Mouse (Mus musculus) heart, embryonic 11.5 days (tissue): ENCODE measurements around the gene Tmem266. TPM values are rescaled to one million over a fixed set of nuclear protein-coding genes. Genes with fewer than 3 reads are reported as not detected.

Experiments used
- ATAC-seq: fragments of 200-750 bp; cut with Nextera tagmentation; replicated peaks from 2 replicates; pipeline ENCODE4 v1.8.0; 2017; ENCODE audit warnings: moderate library complexity; ENCODE audit not compliant: insufficient number of reproducible peaks, low FRiP score, low TSS enrichment
- H3K27ac ChIP-seq: fragments of 300-500 bp; sonication (generic); 2 replicates; pipeline ENCODE4 v1.5.1; 2014; ENCODE audit warnings: mild to moderate bottlenecking, low read depth, low read length
- H3K27me3 ChIP-seq: fragments of 300-500 bp; sonication (generic); 2 replicates; pipeline ENCODE4 v1.6.1; 2014; ENCODE audit warnings: mild to moderate bottlenecking, low read length, mixed read lengths; ENCODE audit not compliant: control insufficient read depth, insufficient read depth
- H3K36me3 ChIP-seq: fragments of 300-500 bp; sonication (generic); 2 replicates; pipeline ENCODE4 v1.6.1; 2014; ENCODE audit warnings: mild to moderate bottlenecking, low read length, moderate library complexity, mixed read lengths; ENCODE audit not compliant: control insufficient read depth, insufficient read depth
- H3K4me1 ChIP-seq: fragments of 300-500 bp; sonication (generic); 2 replicates; pipeline ENCODE4 v1.6.1; 2014; ENCODE audit warnings: low read length; ENCODE audit not compliant: control insufficient read depth, insufficient read depth
- H3K4me2 ChIP-seq: fragments of 300-500 bp; sonication (generic); 2 replicates; pipeline ENCODE4 v1.6.1; 2014; ENCODE audit warnings: mild to moderate bottlenecking, moderate library complexity
- H3K4me3 ChIP-seq: fragments of 300-500 bp; sonication (generic); 2 replicates; pipeline ENCODE4 v1.5.1; 2014; ENCODE audit warnings: low read depth, low read length
- H3K9ac ChIP-seq: fragments of 300-500 bp; sonication (generic); 2 replicates; pipeline ENCODE4 v1.6.1; 2014; ENCODE audit warnings: mild to moderate bottlenecking, low read depth, low read length, moderate library complexity
- H3K9me3 ChIP-seq: fragments of 300-500 bp; sonication (generic); replicated peaks from 2 replicates; pipeline ENCODE4 v1.6.1; 2016; ENCODE audit warnings: low read length; ENCODE audit not compliant: control insufficient read depth
- WGBS: fragments of 180-500 bp; shearing (Covaris S2); extraction: QIAGEN DNeasy Blood & Tissue Kit; methylation state at CpG from one replicate; pipeline ENCODE4 v1.1.7; 2014; ENCODE audit not compliant: insufficient replicate concordance; 5-methylcytosine and 5-hydroxymethylcytosine counted together
- polyA plus RNA-seq: library from polyadenylated mRNA; unstranded; fragments of >200 nt; fragmentation: Nextera tagmentation; extraction: Ambion mirVana; gene quantifications from 2 replicates; pipeline ENCODE4 v1.2.1, GENCODE M21; 2014

Tmem266 gene
- polyA plus RNA-seq, 1 experiment from 2014 or later: 0.09 TPM

- Histone ChIP-seq H3K4me2 (no peak overlapping the region), H3K27ac (no peak overlapping the region), H3K27me3 (peaks cover 3% of the 10 kb centered on the region; the same call in 1 of the 2 replicates), H3K9ac (no peak overlapping the region), H3K36me3 (no peaks in the 10 kb centered on the region), H3K9me3 (no peaks in the 10 kb centered on the region), H3K4me1 (no peaks in the 10 kb centered on the region), H3K4me3 (no peak overlapping the region)
- 40% methylated on average over 3 of the region's 3 CpGs for WGBS
- no peak for ATAC-seq
These were observed 111.7 kb downstream of the Tmem266 start for GRCm38 (mm10) chr9:55438433-55438832.

GRCm38 (mm10) chr9:55439206-55439780, 112.6 kb downstream of the Tmem266 start:
- H3K4me2 ChIP-seq: no peak overlapping the region
- H3K9me3 ChIP-seq: no peaks in the 10 kb centered on the region
- no peak for ATAC-seq
- peaks cover 3% of the 10 kb centered on the region; the same call in 1 of the 2 replicates for H3K27me3 ChIP-seq
- H3K4me3 ChIP-seq: no peak overlapping the region
- no peak overlapping the region for H3K9ac ChIP-seq
- H3K27ac ChIP-seq: no peak overlapping the region
- 84% methylated on average over 5 of the region's 5 CpGs for WGBS
- no peaks in the 10 kb centered on the region for H3K36me3 ChIP-seq
- H3K4me1 ChIP-seq: no peaks in the 10 kb centered on the region

- Histone ChIP-seq H3K4me2 (no peak overlapping the region), H3K27ac (no peak overlapping the region), H3K36me3 (no peaks in the 10 kb centered on the region), H3K9ac (no peak overlapping the region), H3K4me1 (no peaks in the 10 kb centered on the region), H3K27me3 (no peaks in the 10 kb centered on the region), H3K9me3 (no peaks in the 10 kb centered on the region), H3K4me3 (no peak overlapping the region)
- WGBS: 82% methylated on average over 4 of the region's 4 CpGs
- no peak for ATAC-seq
These were observed 120.8 kb downstream of the Tmem266 start for GRCm38 (mm10) chr9:55447509-55447908.

GRCm38 (mm10) chr9:55449108-55449507, 122.4 kb downstream of the Tmem266 start:
- Histone ChIP-seq H3K9me3 (no peaks in the 10 kb centered on the region), H3K4me2 (no peak overlapping the region), H3K36me3 (no peaks in the 10 kb centered on the region), H3K4me3 (no peak overlapping the region), H3K27ac (no peak overlapping the region), H3K9ac (no peak overlapping the region), H3K4me1 (no peaks in the 10 kb centered on the region), H3K27me3 (no peaks in the 10 kb centered on the region)
- 64% methylated on average over 1 of the region's 1 CpGs for WGBS
- ATAC-seq: no peak

- no peak for ATAC-seq
- no peaks in the 10 kb centered on the region for H3K9me3 ChIP-seq
- no peak overlapping the region for H3K27ac ChIP-seq
- no peaks in the 10 kb centered on the region for H3K27me3 ChIP-seq
- 79% methylated on average over 6 of the region's 6 CpGs for WGBS
- H3K4me2 ChIP-seq: no peak overlapping the region
- H3K9ac ChIP-seq: no peak overlapping the region
- H3K4me1 ChIP-seq: no peaks in the 10 kb centered on the region
- H3K4me3 ChIP-seq: no peak overlapping the region
- no peaks in the 10 kb centered on the region for H3K36me3 ChIP-seq
These were observed 123.3 kb downstream of the Tmem266 start for GRCm38 (mm10) chr9:55450035-55450434.

GRCm38 (mm10) chr9:55451426-55451825, 124.7 kb downstream of the Tmem266 start:
- no peak for ATAC-seq
- H3K4me2 ChIP-seq: no peak overlapping the region
- no peak overlapping the region for H3K4me3 ChIP-seq
- no peaks in the 10 kb centered on the region for H3K36me3 ChIP-seq
- H3K4me1 ChIP-seq: no peaks in the 10 kb centered on the region
- H3K27me3 ChIP-seq: no peaks in the 10 kb centered on the region
- H3K27ac ChIP-seq: no peak overlapping the region
- H3K9ac ChIP-seq: no peak overlapping the region
- H3K9me3 ChIP-seq: no peaks in the 10 kb centered on the region
- WGBS: 92% methylated on average over 3 of the region's 3 CpGs

- no peaks in the 10 kb centered on the region for H3K27me3 ChIP-seq
- H3K4me3 ChIP-seq: no peak overlapping the region
- no peak overlapping the region for H3K4me2 ChIP-seq
- no peaks in the 10 kb centered on the region for H3K9me3 ChIP-seq
- H3K27ac ChIP-seq: no peak overlapping the region
- no peaks in the 10 kb centered on the region for H3K4me1 ChIP-seq
- ATAC-seq: no peak
- no peaks in the 10 kb centered on the region for H3K36me3 ChIP-seq
- 88% methylated on average over 1 of the region's 1 CpGs for WGBS
- H3K9ac ChIP-seq: no peak overlapping the region
These were observed 126.2 kb downstream of the Tmem266 start for GRCm38 (mm10) chr9:55452906-55453305.

- no peaks in the 10 kb centered on the region for H3K4me1 ChIP-seq
- no peak overlapping the region for H3K4me2 ChIP-seq
- ATAC-seq: no peak
- H3K9me3 ChIP-seq: no peaks in the 10 kb centered on the region
- 82% methylated on average over 5 of the region's 5 CpGs for WGBS
- H3K27ac ChIP-seq: no peak overlapping the region
- H3K36me3 ChIP-seq: no peaks in the 10 kb centered on the region
- no peak overlapping the region for H3K9ac ChIP-seq
- H3K27me3 ChIP-seq: no peaks in the 10 kb centered on the region
- H3K4me3 ChIP-seq: no peak overlapping the region
These were observed 126.7 kb downstream of the Tmem266 start for GRCm38 (mm10) chr9:55453366-55453765.

GRCm38 (mm10) chr9:55468397-55468796, 141.7 kb downstream of the Tmem266 start:
- no peak for ATAC-seq
- no peaks in the 10 kb centered on the region for H3K9me3 ChIP-seq
- no peaks in the 10 kb centered on the region for H3K4me1 ChIP-seq
- no peaks in the 10 kb centered on the region for H3K27me3 ChIP-seq
- H3K9ac ChIP-seq: no peak overlapping the region
- whole genome bisulfite sequencing: 81% methylated on average over 1 of the region's 1 CpGs
- H3K27ac ChIP-seq: no peak overlapping the region
- H3K36me3 ChIP-seq: peaks cover 2% of the 10 kb centered on the region; the same call in 1 of the 2 replicates
- H3K4me3 ChIP-seq: no peak overlapping the region
- H3K4me2 ChIP-seq: no peak overlapping the region
